Mouse (Mus musculus) hindbrain, postnatal 0 days (tissue): ENCODE measurements around the gene Pf4. TPM values are rescaled to one million over a fixed set of nuclear protein-coding genes. Genes with fewer than 3 reads are reported as not detected.
"Not testable (repeated sequence)": the region's sequence is repeated elsewhere in the genome, so short reads cannot be mapped to it uniquely, and the experiment has no call there.

Experiments
- ATAC-seq: fragments of 200-750 bp; cut with Nextera tagmentation; 2 replicates; pipeline ENCODE4 v1.8.0; 2017; ENCODE audit warnings: mild to moderate bottlenecking, moderate TSS enrichment, moderate library complexity
- DNase-seq: peaks from one replicate; pipeline ENCODE4 v3.0.0-alpha.2; 2015; ENCODE audit warnings: low spot score
- H3K27ac ChIP-seq: fragments of 300-500 bp; sonication (generic); 2 replicates; pipeline ENCODE4 v1.5.1; 2014; ENCODE audit warnings: mild to moderate bottlenecking
- H3K27me3 ChIP-seq: fragments of 300-500 bp; sonication (generic); 2 replicates; pipeline ENCODE4 v1.6.1; 2014; ENCODE audit warnings: low read length, mixed read lengths; ENCODE audit not compliant: insufficient read depth
- H3K36me3 ChIP-seq: fragments of 300-500 bp; sonication (generic); 2 replicates; pipeline ENCODE4 v1.6.1; 2014; ENCODE audit warnings: low read length, mixed read lengths; ENCODE audit not compliant: insufficient read depth
- H3K4me1 ChIP-seq: fragments of 300-500 bp; sonication (generic); 2 replicates; pipeline ENCODE4 v1.6.1; 2014; ENCODE audit warnings: antibody characterized with exemption, low read length, mixed read lengths; ENCODE audit not compliant: insufficient read depth
- H3K4me2 ChIP-seq: fragments of 300-500 bp; sonication (generic); 2 replicates; pipeline ENCODE4 v1.6.1; 2014; ENCODE audit warnings: low read depth, mild to moderate bottlenecking, low read length, moderate library complexity, mixed read lengths
- H3K4me3 ChIP-seq: fragments of 300-500 bp; sonication (generic); 2 replicates; pipeline ENCODE4 v1.5.1; 2014; ENCODE audit warnings: low read length
- H3K9ac ChIP-seq: fragments of 300-500 bp; sonication (generic); replicated peaks from 2 replicates; pipeline ENCODE4 v1.6.1; 2014; ENCODE audit warnings: mild to moderate bottlenecking, low read length, moderate library complexity, mixed read lengths
- H3K9me3 ChIP-seq: fragments of 300-500 bp; sonication (generic); 2 replicates; pipeline ENCODE4 v1.6.1; 2016; ENCODE audit warnings: low read length, mixed read lengths
- CTCF ChIP-seq: IDR thresholded peaks from 2 replicates; pipeline ENCODE4 v1.5.1; 2016; ENCODE audit warnings: antibody characterized with exemption, control low read depth, low read depth
- WGBS: fragments of 180-500 bp; shearing (Covaris S2); extraction: QIAGEN DNeasy Blood & Tissue Kit; methylation state at CpG from one replicate; pipeline ENCODE4 v1.1.7; 2014; 5-methylcytosine and 5-hydroxymethylcytosine counted together
- polyA plus RNA-seq: library from polyadenylated mRNA; unstranded; fragments of >200 nt; fragmentation: Nextera tagmentation; extraction: Ambion mirVana; gene quantifications from 2 replicates; pipeline ENCODE4 v1.2.1, GENCODE M21; 2015
- total RNA-seq: library from RNA; depleted of rRNA; stranded (reverse); fragments of >200 nt; gene quantifications from 2 replicates; pipeline ENCODE4 v1.2.3, GENCODE M21; 2014

Pf4 gene
- total and polyA plus RNA-seq, 2 experiments from 2014 or later: 20.3 to 75.7 TPM

- Histone ChIP-seq H3K36me3 (no peaks in the 10 kb centered on the region), H3K4me1 (peaks cover 3% of the 10 kb centered on the region; the same call in 1 of the 2 replicates), H3K9ac (no peak overlapping the region), H3K9me3 (no peaks in the 10 kb centered on the region), H3K4me3 (no peak overlapping the region), H3K4me2 (no peak overlapping the region), H3K27ac (no peak overlapping the region), H3K27me3 (no peaks in the 10 kb centered on the region)
- DNase-seq (peak; percentile 8), ATAC-seq (no peak)
- 77% methylated on average over 4 of the region's 4 CpGs for WGBS
- TF ChIP-seq CTCF: peak; percentile 37
Measured at GRCm38 (mm10) chr5:90788114-90788513, 15.9 kb downstream of the Pf4 start.

- WGBS: 84% methylated on average over 11 of the region's 11 CpGs
- peaks cover 3% of the 10 kb centered on the region; the same call in 1 of the 2 replicates for H3K4me1 ChIP-seq
- no peaks in the 10 kb centered on the region for H3K27me3 ChIP-seq
- no peaks in the 10 kb centered on the region for H3K9me3 ChIP-seq
- DNase-seq: no peak
- ATAC-seq: no peak
- no peak overlapping the region for H3K4me3 ChIP-seq
- no peak overlapping the region for H3K4me2 ChIP-seq
- H3K36me3 ChIP-seq: no peaks in the 10 kb centered on the region
- no peak overlapping the region for H3K9ac ChIP-seq
- no peak overlapping the region for H3K27ac ChIP-seq
- no peak for TF ChIP-seq CTCF
Measured at GRCm38 (mm10) chr5:90789306-90790073, 17.3 kb downstream of the Pf4 start.

DNA sequence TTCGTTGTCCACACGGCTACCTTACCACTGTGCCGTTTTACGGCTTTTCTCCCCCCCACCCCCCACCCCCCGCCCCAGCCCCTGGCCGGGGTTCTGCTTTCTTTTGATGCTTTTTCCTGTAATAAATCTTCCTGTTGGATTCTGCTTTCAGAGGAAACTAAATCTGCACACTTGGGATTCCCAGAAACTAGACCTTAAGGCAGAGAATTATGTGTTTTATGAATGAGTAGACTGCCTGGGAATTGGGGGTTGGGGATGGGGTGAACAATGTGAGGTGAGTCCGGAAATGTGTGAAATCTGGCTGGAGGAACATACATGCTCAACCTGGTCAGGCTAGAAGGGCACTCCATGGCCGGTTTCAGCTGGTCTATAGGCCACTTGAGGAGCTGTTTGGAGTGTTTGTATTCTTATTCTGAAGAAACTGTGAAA, 17.9 kb downstream of the Pf4 start:
- H3K4me3 ChIP-seq: no peak overlapping the region
- no peak for ATAC-seq
- H3K4me1 ChIP-seq: peaks cover 3% of the 10 kb centered on the region; the same call in 1 of the 2 replicates
- H3K27ac ChIP-seq: no peak overlapping the region
- H3K9me3 ChIP-seq: no peaks in the 10 kb centered on the region
- no peaks in the 10 kb centered on the region for H3K36me3 ChIP-seq
- no peak overlapping the region for H3K9ac ChIP-seq
- H3K27me3 ChIP-seq: no peaks in the 10 kb centered on the region
- TF ChIP-seq CTCF: no peak
- WGBS: 83% methylated on average over 8 of the region's 8 CpGs
- no peak for DNase-seq
- no peak overlapping the region for H3K4me2 ChIP-seq

DNA sequence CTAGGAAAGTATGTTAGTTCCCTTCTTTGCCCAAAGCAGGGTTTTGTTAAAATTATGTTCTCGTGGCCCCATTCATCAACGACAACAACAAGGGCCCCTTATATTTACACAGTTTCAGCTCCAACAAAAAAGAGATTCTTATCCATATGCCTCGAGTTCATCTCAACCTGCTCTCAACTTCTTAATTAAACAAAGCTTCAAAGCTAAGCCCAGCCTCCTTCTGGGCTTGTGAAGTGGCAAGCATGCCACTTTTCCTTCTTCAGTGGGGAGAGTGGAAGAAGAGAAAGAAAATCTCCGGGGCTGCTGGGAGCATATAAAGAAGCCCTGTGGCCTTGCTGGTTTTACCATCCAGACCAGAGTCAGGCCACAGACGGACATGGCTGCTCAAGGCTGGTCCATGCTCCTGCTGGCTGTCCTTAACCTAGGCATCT, 22.0 kb downstream of the Pf4 start, which contains the start of gene Cxcl15:
Gene Cxcl15 (plus strand): TSS at position 340 of the 431 bp plus-strand sequence.
- DNase-seq (no peak), ATAC-seq (no peak)
- Histone ChIP-seq H3K9me3 (no peaks in the 10 kb centered on the region), H3K4me2 (no peak within 1 kb of the TSS), H3K9ac (no peak within 1 kb of the TSS), H3K36me3 (no peaks in the 10 kb centered on the region), H3K27me3 (no peaks in the 10 kb centered on the region), H3K4me3 (no peak within 1 kb of the TSS), H3K27ac (no peak within 1 kb of the TSS), H3K4me1 (no peaks in the 10 kb centered on the region)
- TF ChIP-seq CTCF: no peak
- 72% methylated on average over 5 of the region's 5 CpGs for WGBS

DNA sequence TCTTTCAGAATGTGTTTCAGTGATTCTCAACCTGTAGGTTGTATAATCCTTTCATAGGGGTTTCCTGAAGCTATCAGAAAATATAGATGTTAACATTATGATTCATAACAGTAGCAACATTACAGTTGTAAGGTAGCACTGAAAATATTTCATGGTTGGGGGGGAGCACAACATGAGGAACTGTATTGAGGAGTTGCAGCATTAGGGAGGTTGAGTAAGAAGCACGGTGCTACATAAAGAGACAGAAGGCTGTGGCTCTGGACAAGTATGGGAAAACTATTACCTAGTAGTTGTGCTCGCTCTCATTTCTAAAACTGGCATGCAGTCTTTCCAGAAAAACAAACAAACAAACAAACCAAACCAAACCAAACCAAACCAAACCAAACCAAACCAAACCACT, 23.2 kb downstream of the Pf4 start:
- not testable (repeated sequence) for H3K4me3 ChIP-seq, H3K4me1 ChIP-seq, H3K9me3 ChIP-seq, H3K36me3 ChIP-seq, H3K27ac ChIP-seq, ATAC-seq, H3K9ac ChIP-seq, H3K4me2 ChIP-seq, H3K27me3 ChIP-seq, DNase-seq
- WGBS: 75% methylated on average over 2 of the region's 2 CpGs

GRCm38 (mm10) chr5:90804574-90804973, 32.3 kb downstream of the Pf4 start:
- H3K9ac ChIP-seq: no peak overlapping the region
- H3K4me1 ChIP-seq: no peaks in the 10 kb centered on the region
- ATAC-seq (no peak), DNase-seq (no peak)
- H3K4me2 ChIP-seq: no peak overlapping the region
- H3K4me3 ChIP-seq: no peak overlapping the region
- H3K27me3 ChIP-seq: no peaks in the 10 kb centered on the region
- TF ChIP-seq CTCF: no peak
- H3K36me3 ChIP-seq: no peaks in the 10 kb centered on the region
- no peak overlapping the region for H3K27ac ChIP-seq
- H3K9me3 ChIP-seq: no peaks in the 10 kb centered on the region

DNA sequence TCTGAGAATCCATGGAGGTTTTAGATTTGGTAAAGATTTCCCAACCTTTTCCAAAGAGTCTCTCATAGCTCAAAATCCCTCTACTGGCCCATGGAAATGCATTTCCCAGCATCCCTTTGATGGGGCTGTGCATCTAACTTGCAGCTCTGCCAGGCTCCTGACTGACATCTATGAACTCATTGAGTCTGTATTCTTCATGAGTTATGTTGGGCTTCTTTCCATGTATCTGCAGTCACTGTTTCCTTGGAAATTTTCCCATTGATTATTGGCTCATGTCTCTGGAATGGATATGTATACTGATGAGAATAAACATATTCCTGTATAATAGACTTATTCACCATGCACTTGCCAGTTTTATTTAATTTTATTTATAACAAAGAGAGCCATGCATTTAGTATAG, 33.8 kb downstream of the Pf4 start:
- ATAC-seq (no peak), DNase-seq (no peak)
- Histone ChIP-seq H3K4me3 (no peak overlapping the region), H3K4me2 (no peak overlapping the region), H3K27ac (no peak overlapping the region), H3K9me3 (no peaks in the 10 kb centered on the region), H3K9ac (no peak overlapping the region), H3K36me3 (no peaks in the 10 kb centered on the region), H3K27me3 (no peaks in the 10 kb centered on the region), H3K4me1 (no peaks in the 10 kb centered on the region)
- TF ChIP-seq CTCF: no peak
